Mouse (Mus musculus): ENCODE measurements around the gene Hsd3b1.

DNA sequence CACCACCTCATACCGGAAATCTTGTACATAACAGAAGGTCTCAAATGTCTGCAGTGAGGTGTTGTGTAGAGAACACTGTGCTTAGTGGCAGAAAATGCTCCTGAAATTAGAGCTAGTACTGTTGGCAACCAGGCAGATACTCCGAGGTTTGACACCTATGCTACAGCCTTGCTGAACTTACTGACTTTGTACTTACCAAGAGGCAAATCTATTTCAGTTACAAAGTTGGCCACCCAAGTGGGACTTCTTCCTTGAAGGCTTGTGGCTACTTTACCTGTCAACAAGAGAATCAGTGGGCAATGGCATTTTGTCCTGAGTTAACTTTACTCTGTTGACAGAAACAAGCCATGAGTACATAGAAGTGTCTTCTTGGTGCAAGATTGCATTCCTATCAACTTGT lies 38.0 kb upstream of the Hsd3b1 start:
- TF ChIP-seq HCFC1 (IDR thresholded peaks at IDR 0.05; ENCODE audit: borderline replicate concordance, insufficient read depth, low read length) (no peak), MAFK (IDR thresholded peaks at IDR 0.05; ENCODE audit: insufficient read depth, low read depth, low read length) (no peak), ZC3H11A (IDR thresholded peaks at IDR 0.05; ENCODE audit: borderline replicate concordance, low read depth, low read length) (no peak), ZNF384 (IDR thresholded peaks at IDR 0.05; ENCODE audit: low read depth, low read length) (no peak)

All from ES-E14 (cell line).